Mouse (Mus musculus): ENCODE measurements around the gene Sppl3. TPM values are rescaled to one million over a fixed set of nuclear protein-coding genes. Genes with fewer than 3 reads are reported as not detected.
"Not testable (repeated sequence)": the region's sequence is repeated elsewhere in the genome, so short reads cannot be mapped to it uniquely, and the experiment has no call there.

Sppl3 gene
- polyA plus RNA-seq, 1 experiment = 66.4 TPM

GRCm38 (mm10) chr5:115102231-115102630, 91.3 kb downstream of the Sppl3 start:
- no peak overlapping the region for H3K4me3 ChIP-seq (ENCODE audit: insufficient read depth, low read length)
- TF ChIP-seq POLR2A (IDR thresholded peaks at IDR 0.05; ENCODE audit: extremely low read depth, insufficient read depth, low read length) = no peak
- TF ChIP-seq CTCF (IDR thresholded peaks at IDR 0.05; ENCODE audit: extremely low read depth, insufficient read depth, low read length) = no peak
- no peak overlapping the region for H3K27ac ChIP-seq (ENCODE audit: insufficient read depth, low read length)
- H3K4me1 ChIP-seq (ENCODE audit: control insufficient read depth, insufficient read depth, low read length) = no peaks in the 10 kb centered on the region

GRCm38 (mm10) chr5:115103253-115103652, 92.3 kb downstream of the Sppl3 start:
- not testable (repeated sequence) for H3K27ac ChIP-seq (ENCODE audit: insufficient read depth, low read length); H3K4me1 ChIP-seq (ENCODE audit: control insufficient read depth, insufficient read depth, low read length); H3K4me3 ChIP-seq (ENCODE audit: insufficient read depth, low read length)

DNA sequence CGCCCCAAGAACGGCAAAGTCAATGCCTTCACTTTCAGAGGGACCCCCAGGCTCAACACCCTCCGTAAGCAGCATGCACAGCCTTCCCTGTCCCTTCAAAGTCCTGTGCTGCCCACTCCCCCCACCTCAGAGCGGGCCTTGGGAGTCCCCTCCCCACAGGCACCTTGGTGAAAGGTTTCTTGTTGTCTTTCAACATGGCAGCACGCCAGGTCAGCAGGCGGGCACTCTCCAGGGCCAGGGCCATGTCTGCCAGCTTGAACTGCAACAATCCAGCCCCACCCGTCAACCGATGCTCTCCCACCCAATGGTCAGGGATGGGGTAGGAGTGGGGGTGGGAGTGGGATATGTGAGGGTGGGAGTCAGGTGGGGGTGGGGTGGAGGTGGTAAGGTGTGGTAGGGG, 100.2 kb downstream of the Sppl3 start:
- TF ChIP-seq CTCF (IDR thresholded peaks at IDR 0.05; ENCODE audit: extremely low read depth, insufficient read depth, low read length) = no peak
- TF ChIP-seq POLR2A (IDR thresholded peaks at IDR 0.05; ENCODE audit: extremely low read depth, insufficient read depth, low read length) = no peak
- Histone ChIP-seq H3K4me1 (ENCODE audit: control insufficient read depth, insufficient read depth, low read length) (no peaks in the 10 kb centered on the region), H3K4me3 (ENCODE audit: insufficient read depth, low read length) (no peak overlapping the region), H3K27ac (ENCODE audit: insufficient read depth, low read length) (no peak overlapping the region)

DNA sequence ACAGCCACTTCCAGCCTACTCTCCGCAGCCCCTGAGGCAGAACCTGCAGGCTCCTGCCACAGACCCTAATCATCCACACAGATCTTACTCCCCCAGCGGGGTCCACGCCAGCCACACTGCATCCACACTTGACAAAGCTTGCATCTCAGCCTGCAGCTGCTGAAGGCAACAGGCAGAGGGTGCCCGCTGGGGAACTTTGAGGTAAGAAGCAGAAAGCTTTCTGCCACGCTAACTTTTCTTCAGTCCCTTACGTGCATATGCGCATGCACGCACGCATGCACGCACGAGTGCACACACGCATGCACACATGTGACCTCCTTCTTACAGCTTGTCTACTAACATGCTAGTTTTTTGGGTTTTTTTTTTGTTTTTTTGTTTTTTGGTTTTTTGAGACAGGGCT, 102.3 kb downstream of the Sppl3 start:
- TF ChIP-seq POLR2A (IDR thresholded peaks at IDR 0.05; ENCODE audit: extremely low read depth, insufficient read depth, low read length) (no peak), CTCF (IDR thresholded peaks at IDR 0.05; ENCODE audit: extremely low read depth, insufficient read depth, low read length) (no peak)
- Histone ChIP-seq H3K4me3 (ENCODE audit: insufficient read depth, low read length) (no peak overlapping the region), H3K27ac (ENCODE audit: insufficient read depth, low read length) (no peak overlapping the region), H3K4me1 (ENCODE audit: control insufficient read depth, insufficient read depth, low read length) (no peaks in the 10 kb centered on the region)

GRCm38 (mm10) chr5:115114501-115114900, 103.6 kb downstream of the Sppl3 start:
- TF ChIP-seq CTCF (IDR thresholded peaks at IDR 0.05; ENCODE audit: extremely low read depth, insufficient read depth, low read length) (no peak), POLR2A (IDR thresholded peaks at IDR 0.05; ENCODE audit: extremely low read depth, insufficient read depth, low read length) (no peak)
- Histone ChIP-seq H3K27ac (ENCODE audit: insufficient read depth, low read length) (no peak overlapping the region), H3K4me3 (ENCODE audit: insufficient read depth, low read length) (no peak overlapping the region), H3K4me1 (ENCODE audit: control insufficient read depth, insufficient read depth, low read length) (no peaks in the 10 kb centered on the region)

GRCm38 (mm10) chr5:115116426-115116825, 105.5 kb downstream of the Sppl3 start:
- Histone ChIP-seq H3K27ac (ENCODE audit: insufficient read depth, low read length) (no peak overlapping the region), H3K4me3 (ENCODE audit: insufficient read depth, low read length) (no peak overlapping the region), H3K4me1 (ENCODE audit: control insufficient read depth, insufficient read depth, low read length) (no peaks in the 10 kb centered on the region)
- TF ChIP-seq CTCF (IDR thresholded peaks at IDR 0.05; ENCODE audit: extremely low read depth, insufficient read depth, low read length) (no peak), POLR2A (IDR thresholded peaks at IDR 0.05; ENCODE audit: extremely low read depth, insufficient read depth, low read length) (no peak)

GRCm38 (mm10) chr5:115117467-115117866, 106.5 kb downstream of the Sppl3 start:
- no peak overlapping the region for H3K4me3 ChIP-seq (ENCODE audit: insufficient read depth, low read length)
- no peak for TF ChIP-seq POLR2A (IDR thresholded peaks at IDR 0.05; ENCODE audit: extremely low read depth, insufficient read depth, low read length)
- no peak for TF ChIP-seq CTCF (IDR thresholded peaks at IDR 0.05; ENCODE audit: extremely low read depth, insufficient read depth, low read length)
- H3K27ac ChIP-seq (ENCODE audit: insufficient read depth, low read length) = no peak overlapping the region
- H3K4me1 ChIP-seq (ENCODE audit: control insufficient read depth, insufficient read depth, low read length) = no peaks in the 10 kb centered on the region

DNA sequence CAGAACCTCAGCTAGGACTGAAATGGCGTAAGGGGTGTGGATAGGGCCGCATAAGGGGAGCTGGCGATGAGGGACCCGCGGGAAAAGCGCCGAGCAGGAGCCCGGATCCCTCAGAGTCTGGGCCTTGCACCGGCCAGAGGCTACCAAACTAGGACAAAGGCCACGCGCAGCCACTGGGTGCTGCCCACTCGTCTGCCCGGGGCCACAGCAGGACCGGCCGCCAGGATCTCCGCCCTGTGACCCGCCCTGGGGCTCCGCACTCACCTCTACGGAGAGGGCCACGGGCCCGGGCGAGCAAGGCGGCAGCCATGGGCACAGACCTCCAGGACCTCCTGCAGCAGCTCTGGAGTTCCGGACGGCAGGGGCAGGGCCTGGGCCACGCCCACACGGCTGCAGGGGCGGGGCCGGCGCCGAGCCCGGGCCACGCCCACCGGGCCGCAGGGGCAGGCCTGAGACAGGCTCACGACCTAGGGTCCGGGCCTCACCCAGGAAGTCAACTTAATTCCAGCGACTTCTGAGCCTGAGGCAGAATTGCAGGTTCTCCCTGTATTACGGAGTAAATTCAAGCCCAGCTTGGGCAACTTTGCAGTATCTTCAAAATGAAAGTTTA, 108.1 kb downstream of the Sppl3 start, which contains the start of gene Acads:
Acads (minus strand) TSS at position 386 of the 610 bp plus-strand sequence.
- H3K27ac ChIP-seq (ENCODE audit: insufficient read depth, low read length) = no peak within 1 kb of the TSS
- TF ChIP-seq CTCF (IDR thresholded peaks at IDR 0.05; ENCODE audit: extremely low read depth, insufficient read depth, low read length) = no peak
- TF ChIP-seq POLR2A (IDR thresholded peaks at IDR 0.05; ENCODE audit: extremely low read depth, insufficient read depth, low read length) = no peak
- H3K4me3 ChIP-seq (ENCODE audit: insufficient read depth, low read length) = peak within 1 kb of the TSS; percentile 34
- H3K4me1 ChIP-seq (ENCODE audit: control insufficient read depth, insufficient read depth, low read length) = no peaks in the 10 kb centered on the region

- no peaks in the 10 kb centered on the region for H3K4me1 ChIP-seq (ENCODE audit: control insufficient read depth, insufficient read depth, low read length)
- no peak overlapping the region for H3K27ac ChIP-seq (ENCODE audit: insufficient read depth, low read length)
- TF ChIP-seq CTCF (IDR thresholded peaks at IDR 0.05; ENCODE audit: extremely low read depth, insufficient read depth, low read length) = no peak
- H3K4me3 ChIP-seq (ENCODE audit: insufficient read depth, low read length) = no peak overlapping the region
Observed at GRCm38 (mm10) chr5:115120978-115121377, 110.0 kb downstream of the Sppl3 start.

GRCm38 (mm10) chr5:115124690-115125089, 113.8 kb downstream of the Sppl3 start:
- Histone ChIP-seq H3K27ac (ENCODE audit: insufficient read depth, low read length) (no peak overlapping the region), H3K4me1 (ENCODE audit: control insufficient read depth, insufficient read depth, low read length) (no peaks in the 10 kb centered on the region), H3K4me3 (ENCODE audit: insufficient read depth, low read length) (no peak overlapping the region)
- TF ChIP-seq POLR2A (IDR thresholded peaks at IDR 0.05; ENCODE audit: extremely low read depth, insufficient read depth, low read length) (no peak), CTCF (IDR thresholded peaks at IDR 0.05; ENCODE audit: extremely low read depth, insufficient read depth, low read length) (no peak)
